Mouse (Mus musculus) frontal cortex, postnatal 36 days (tissue): Measurements from ENCODE around the gene Myl4.
A peak's percentile ranks its signal among the peaks of the same experiment; 100 is the strongest.

Source experiments
- DNase-seq, 2 experiments: peaks; one replicate each; pipeline ENCODE4 v3.0.0; 2022; ENCODE audit warnings: low spot score in 2 of 2

Myl4 gene

GRCm38 (mm10) chr11:104604192-104604591 is 53.7 kb downstream of the Myl4 start:
- DNase-seq: no peak

- DNase-seq: peak; percentile 36 to 52
These were observed 57.2 kb downstream of the Myl4 start, which contains the start of gene Itgb3 for GRCm38 (mm10) chr11:104607491-104608245. TSS of gene Itgb3 (plus strand) at chr11:104608000.

GRCm38 (mm10) chr11:104608249-104608920 is 57.9 kb downstream of the Myl4 start:
- no peak for DNase-seq

GRCm38 (mm10) chr11:104609033-104609684 is 58.7 kb downstream of the Myl4 start:
- DNase-seq: no peak

GRCm38 (mm10) chr11:104609733-104610132 is 59.3 kb downstream of the Myl4 start:
- no peak for DNase-seq

GRCm38 (mm10) chr11:104611579-104612151 is 61.2 kb downstream of the Myl4 start:
- no peak for DNase-seq

- DNase-seq: no peak
These were observed 63.1 kb downstream of the Myl4 start for GRCm38 (mm10) chr11:104613551-104613950.

GRCm38 (mm10) chr11:104614130-104614529 is 63.7 kb downstream of the Myl4 start:
- no peak for DNase-seq

- no peak for DNase-seq
These were observed 65.7 kb downstream of the Myl4 start for GRCm38 (mm10) chr11:104616182-104616581.

GRCm38 (mm10) chr11:104618638-104619076 is 68.2 kb downstream of the Myl4 start:
- no peak for DNase-seq

- no peak for DNase-seq
These were observed 68.9 kb downstream of the Myl4 start for GRCm38 (mm10) chr11:104619084-104620022.

- no peak for DNase-seq
These were observed 71.8 kb downstream of the Myl4 start for GRCm38 (mm10) chr11:104622040-104622962.

- no peak for DNase-seq
These were observed 74.4 kb downstream of the Myl4 start for GRCm38 (mm10) chr11:104624791-104625391.

- no peak for DNase-seq
These were observed 75.3 kb downstream of the Myl4 start for GRCm38 (mm10) chr11:104625453-104626402.

GRCm38 (mm10) chr11:104626635-104627034 is 76.2 kb downstream of the Myl4 start:
- DNase-seq: no peak

GRCm38 (mm10) chr11:104627616-104628301 is 77.3 kb downstream of the Myl4 start:
- no peak for DNase-seq

- no peak for DNase-seq
These were observed 78.1 kb downstream of the Myl4 start for GRCm38 (mm10) chr11:104628566-104628965.
